Mouse (Mus musculus): ENCODE results near the gene Uevld.
"Not testable (repeated sequence)": the region's sequence is repeated elsewhere in the genome, so short reads cannot be mapped to it uniquely, and the experiment has no call there.

Gene Uevld

DNA sequence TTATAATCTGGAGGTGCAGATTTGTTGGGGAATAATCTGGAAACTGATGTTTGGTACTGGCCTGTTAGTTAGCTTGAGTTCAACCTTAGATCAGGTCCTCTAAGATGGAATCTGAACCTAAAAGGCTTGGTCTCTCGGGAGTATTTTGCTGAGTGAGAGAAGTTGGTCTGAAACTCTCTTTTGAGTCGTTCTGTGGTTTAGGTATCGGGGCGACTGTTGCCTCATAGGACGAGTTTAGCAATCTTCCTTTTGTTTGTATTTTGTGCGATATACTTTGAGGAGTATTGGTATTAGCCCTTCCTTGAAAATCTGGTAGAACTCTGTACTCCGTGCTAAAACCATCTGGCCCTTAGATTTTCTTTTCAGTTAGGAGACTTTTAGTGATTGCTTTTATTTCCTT, 5.7 kb upstream of the Uevld start:
- DNase-seq, result no peak

DNA sequence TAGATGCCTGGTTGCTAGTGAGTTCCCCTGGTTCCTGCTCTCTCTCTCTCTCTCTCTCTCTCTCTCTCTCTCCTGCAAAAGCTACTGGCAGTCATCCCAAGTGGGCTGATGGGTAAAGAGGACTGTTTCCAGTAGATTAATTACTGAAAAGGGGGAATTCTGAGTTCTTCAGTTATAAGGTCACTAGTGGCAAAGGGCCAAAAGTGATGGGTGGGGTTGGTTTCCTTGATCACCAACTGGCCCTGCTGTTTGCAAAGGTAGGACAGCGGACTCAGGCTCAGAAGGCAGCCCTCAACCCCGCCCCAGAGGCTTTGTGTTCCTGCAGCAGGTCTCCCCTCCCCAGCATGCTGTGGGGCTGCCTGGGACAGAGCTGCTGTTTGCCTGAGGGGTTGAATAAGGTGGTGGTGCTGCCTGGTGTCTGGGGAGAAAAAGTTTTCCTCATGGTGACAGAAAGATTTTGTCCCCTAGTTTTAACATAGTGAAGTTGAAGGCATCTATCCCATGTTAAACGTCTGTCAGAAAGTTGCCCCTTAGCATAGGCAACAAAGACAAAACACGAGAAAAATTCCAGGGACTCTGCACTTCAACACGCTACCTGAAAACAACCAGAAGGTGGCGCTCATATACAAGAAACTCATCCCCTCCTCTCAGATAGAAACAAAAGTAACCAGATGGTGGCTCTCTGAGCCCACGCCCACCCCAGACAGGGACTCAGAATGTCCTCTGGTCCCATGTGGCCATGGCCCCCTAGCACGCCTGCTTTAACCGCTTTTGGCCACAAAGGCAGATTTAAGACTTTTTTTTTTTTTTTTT, 4.7 kb upstream of the Uevld start:
- DNase-seq, result peak; percentile 60 to 74

DNA sequence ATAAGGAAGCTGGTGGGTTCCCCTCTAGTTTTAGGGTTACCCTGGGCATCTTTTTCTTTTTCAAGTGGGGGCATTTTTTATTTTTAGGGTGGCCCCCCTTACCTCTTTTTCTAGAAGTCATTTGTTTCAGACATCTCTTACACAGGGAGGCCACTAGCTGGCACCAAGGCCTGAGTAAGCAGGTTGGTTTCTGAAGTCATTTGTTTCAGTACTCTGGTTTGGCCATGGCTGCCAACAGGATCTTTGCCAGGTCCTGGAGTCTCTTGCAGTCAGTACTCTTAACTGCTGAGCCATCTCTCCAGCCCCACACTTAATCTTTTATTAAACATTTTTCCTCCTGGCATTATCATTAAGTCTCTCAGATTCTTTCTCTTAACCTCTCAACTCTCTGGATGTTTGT, 3.8 kb upstream of the Uevld start:
- no peak for DNase-seq

DNA sequence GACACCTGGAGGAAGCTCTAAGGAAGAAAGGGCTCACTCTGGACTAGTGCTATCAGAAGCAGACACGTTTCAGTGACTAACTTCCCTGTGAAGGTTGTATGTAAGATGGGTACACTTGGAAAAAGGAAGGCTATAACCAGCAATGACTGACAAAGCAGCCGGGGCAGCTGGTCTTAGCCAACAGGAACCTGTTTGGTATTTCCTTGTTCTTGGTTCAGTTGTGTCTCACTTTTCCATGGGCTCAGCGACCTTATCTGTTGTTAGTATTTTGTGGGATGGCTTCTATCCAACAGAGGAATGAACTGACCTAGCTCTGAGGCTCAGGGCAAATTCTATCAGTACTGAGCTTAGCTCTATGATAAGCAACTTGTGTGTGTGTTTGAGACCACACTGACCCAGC, 2.7 kb upstream of the Uevld start:
- no peak for DNase-seq

DNA sequence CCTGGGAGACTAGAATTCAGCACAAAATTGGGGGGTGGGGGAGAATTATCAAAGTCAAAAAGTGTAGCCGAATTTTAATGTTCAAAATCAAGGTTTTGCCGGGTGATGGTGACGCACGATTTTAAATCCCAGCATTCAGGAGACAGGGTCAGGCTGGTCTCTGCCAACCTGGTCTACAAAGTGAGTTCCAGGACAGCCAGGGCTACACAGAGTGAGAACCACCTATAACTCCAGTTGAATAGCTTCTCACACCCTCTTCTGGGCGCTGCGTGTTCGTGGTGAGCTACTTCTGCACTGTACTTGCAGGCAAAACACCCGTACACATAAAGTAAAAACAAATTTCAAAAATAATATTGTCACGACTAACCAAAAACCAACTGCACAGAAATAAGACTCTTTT, 526 bp upstream of the Uevld start:
- DNase-seq, result peak in 1 of 2 experiments; percentile 7

DNA sequence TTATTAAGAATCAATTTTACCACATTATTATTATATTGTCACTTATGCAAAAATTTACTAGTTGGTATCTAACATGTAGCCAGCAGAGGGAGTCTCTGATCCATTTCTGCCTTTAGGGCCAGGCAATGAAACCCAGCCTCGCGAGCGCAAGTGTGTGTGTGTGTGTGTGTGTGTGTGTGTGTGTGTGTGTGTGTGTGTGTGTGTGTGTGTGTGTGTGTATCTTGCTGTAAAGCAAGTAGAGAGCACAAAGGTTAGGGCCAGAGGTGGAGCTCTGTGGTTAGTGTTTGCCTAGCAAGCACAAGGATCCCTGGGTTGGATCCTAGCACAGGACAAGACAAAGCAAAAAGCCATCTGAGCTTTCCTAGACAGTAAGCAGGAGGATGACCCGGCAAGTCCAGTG, 22.5 kb downstream of the Uevld start:
- DNase-seq, result no peak

DNA sequence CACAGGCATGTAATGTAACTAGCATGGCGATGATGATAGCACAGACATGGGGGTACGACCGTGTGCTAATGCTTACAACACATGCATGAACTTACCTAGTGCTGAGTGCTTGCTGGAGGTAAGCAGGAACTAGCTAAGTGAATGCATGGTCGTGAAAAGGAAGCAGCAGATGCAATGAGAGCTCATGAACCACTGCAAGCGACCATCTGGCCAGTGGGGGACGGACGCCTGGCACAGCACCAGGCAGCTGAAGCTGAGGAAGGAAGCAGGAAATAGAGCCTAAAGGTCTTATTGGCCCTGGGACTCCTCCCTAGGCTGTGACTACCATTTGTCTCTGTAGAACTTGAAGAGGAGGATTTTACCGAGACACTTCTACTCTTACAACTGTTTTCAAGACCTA, 23.5 kb downstream of the Uevld start:
- DNase-seq, result no peak

DNA sequence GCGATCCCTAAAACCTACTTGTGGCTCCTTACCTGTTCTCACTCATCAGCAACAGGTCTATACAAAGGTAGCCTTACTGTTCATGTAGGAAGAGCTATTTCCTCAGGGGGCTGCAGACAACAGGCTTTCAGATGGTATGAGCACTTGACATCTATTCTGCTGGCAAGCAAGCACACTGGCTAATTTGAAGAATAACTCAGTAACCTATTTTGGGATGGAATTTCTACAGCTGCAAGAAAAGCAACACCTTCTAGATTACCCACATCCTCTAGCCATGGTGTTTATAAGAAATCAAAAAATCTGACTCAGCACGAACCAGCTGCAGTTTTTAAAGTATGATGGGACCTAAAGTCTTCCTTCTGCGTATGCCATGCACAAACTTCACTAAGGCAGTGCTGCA, 27.0 kb downstream of the Uevld start:
- DNase-seq, result no peak

DNA sequence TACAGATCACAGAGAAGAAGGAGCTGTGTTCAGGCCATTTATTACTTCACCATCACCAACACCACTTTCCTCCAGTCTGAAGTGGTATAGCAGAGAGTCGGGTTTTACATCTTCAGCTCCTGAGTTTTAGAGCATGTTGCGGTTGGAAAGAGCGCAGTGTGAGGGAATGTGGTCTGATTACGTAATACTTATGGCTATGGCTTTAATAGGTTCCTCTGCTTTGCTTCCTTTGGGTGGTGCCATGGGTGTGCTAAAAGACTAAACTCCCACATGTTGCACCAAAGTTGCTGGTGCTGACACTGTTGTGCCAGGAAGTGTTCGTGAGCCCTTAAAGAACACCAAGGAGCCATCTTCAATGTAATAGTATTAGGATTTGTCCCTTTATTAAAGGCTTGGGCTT, 30.0 kb downstream of the Uevld start:
- no peak for DNase-seq

DNA sequence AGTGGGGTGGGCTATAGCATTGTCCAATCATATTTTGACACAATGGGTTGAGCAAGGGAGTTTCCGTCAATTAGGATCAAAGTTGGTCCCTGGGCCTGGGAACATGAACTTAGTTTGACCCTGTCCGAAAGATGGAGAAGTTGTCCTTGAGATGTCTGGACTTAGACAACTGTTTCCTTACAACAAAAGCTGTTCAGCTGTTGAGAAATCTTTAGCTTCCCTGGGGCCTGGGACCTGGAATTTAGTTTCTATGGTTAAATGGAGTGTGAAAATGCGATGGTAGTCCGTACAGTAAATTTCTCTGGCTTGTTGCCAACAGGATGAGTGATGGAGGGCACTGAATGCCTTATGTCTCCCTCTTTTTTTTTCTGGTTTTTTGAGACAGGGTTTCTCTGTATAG, 36.3 kb downstream of the Uevld start:
- no peak for DNase-seq

DNA sequence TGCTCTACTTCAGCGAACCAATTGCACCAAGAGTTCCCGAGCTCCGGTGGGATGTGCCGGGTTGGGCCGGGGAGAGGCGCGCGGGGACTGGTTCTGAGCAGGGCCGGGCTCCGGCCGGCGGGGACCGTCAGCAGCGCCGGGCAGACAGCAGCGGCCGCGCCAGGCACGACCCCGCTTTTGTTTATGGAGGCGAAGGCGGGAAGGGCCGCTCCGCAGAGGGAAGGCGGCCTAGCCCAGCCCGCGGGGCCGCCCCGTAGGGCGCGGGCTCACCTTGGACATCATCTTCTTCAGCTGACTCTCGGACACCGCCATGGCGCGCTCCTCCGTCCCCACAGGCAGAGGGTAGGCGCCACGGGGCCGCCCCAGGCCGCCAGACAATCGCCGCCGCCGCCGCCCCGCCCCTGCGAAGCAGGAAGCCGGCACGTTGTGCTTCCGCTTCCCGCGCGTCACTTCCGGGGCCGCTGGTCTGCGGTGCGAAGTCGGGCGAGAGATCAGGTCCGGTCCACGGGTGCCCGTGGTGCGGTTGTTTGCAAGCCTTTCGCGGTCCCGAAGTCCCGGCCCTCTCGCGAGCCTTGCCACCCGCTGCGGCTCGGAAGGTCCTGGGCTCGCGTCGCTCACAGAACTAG, 38.7 kb downstream of the Uevld start, which contains the start of gene Tsg101:
Gene Tsg101, minus strand, starts transcription at position 419 of the 626 bp plus-strand sequence.
- DNase-seq, result peak; percentile 91 to 93

DNA sequence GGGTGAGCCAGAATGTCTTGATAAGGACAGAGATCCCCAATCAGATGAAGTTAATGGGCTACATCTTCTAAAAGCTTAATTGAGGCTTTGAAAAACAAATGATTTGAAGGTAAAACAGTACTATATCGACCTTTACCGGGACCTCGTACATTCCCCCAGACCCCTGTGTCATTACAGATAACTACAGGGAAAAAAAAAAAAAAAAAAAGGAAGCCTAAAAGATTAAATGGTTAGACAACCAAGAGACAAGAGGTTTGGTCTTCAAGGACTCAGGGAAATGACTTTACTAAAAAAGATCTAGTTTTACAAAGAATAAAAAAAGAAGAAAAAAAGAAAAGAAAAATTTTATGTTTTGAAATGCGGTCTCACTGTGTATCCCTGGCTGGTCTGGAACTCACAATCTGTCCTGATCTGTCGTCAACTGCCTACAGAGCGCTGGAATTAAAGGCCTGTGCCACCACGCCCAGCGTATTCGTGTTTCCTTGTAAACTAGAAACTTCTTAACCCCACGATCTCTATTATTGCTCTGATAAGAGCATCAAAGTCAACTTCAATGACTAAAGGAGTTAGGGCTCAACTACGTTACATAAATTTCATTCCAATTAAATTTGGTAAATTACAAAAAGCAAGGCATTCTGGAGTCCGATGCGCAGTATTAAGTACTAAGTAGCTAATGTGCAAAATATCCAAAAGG, 39.5 kb downstream of the Uevld start:
- no peak for DNase-seq

DNA sequence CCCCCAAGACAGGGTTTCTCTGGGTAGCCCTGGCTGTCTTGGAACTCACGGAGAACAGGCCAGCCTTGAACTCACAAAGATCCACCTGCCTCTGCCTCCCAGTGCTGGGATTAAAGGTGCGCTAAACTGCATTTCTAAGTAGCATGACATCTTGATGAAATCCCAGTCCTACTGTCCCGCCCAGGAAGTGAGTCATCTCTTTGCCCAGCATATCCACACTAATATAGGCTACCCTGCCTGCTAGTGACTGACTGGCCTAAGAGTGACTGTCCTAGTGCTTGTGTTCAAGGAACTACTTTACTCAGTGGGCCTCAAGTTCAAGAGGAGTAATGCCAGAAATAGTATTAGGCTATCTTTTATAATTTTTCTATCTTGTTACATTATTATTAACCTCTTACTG, 42.0 kb downstream of the Uevld start:
- DNase-seq, result no peak

DNA sequence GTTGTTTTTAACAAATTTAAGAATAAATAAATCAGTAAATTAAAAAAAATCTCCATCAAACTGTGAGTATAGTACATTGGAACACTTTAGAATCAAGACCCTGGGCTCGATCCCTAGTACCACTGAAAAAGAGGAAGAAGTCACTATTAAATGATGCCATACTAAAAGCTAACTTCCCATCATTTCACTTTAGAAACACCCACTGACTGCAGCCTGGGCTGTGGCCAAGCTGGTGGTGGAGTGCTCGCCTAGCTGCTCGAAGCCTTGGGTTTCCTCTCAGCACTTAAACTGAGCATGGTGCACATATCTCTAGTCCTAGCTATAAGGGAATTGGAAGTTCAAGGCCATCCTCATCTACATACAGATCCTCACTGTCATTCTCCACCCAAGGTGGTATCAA, 47.1 kb downstream of the Uevld start:
- DNase-seq, result no peak

DNA sequence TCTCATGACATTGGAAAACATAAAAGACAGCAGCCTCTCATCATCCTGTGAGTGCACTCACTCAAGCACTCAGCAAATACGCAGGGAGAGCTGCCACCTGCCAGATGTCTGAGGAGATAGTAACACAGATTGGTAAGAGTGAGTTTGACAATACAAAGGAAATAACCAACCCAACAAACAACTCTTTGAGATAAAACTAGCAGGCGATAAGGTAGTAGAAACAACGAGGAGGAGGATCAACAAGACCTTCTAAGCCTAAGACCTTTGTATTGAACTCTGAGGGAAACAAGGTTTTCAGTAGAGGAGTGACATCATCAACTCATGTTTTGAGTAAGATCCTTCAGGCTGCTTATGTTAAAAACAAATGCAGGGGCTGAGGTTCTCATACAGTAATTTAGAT, 59.0 kb downstream of the Uevld start:
- no peak for DNase-seq

DNA sequence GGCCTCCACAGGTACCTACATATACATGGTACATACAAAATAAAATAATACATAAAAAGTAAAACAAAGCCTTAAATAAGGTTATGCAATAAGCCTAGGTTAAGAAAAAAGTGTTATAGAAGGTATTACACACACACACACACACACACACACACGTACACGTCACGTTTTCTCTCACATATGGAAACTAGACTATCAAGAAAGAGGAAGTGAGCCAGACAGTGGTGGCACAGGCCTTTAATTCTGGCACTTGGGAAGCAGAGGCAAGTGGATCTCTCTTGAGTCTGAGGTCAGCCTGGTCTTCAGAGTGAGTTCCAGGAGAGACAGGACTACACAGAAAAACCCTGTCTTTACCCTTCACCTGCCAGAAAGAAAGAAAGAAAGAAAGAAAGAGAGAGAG, 62.8 kb downstream of the Uevld start:
- no peak for DNase-seq

DNA sequence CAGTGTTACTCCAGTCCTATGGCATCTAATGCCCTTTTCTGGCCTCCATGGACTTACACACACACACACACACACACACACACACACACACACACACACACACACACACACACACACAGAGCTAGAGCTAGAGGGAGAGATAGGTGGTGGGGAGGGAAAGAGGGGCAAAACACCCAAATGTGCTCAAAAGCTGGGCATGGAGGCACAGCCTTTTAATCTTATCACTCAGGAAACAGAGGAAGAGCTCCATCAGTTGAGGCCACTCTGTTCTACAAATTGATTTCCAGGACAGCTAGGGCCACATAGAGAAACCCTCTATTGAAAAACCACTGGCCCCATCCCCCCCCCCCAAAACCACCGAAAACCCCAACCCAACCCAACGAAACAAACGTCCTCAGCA, 75.0 kb downstream of the Uevld start:
- no peak for DNase-seq

DNA sequence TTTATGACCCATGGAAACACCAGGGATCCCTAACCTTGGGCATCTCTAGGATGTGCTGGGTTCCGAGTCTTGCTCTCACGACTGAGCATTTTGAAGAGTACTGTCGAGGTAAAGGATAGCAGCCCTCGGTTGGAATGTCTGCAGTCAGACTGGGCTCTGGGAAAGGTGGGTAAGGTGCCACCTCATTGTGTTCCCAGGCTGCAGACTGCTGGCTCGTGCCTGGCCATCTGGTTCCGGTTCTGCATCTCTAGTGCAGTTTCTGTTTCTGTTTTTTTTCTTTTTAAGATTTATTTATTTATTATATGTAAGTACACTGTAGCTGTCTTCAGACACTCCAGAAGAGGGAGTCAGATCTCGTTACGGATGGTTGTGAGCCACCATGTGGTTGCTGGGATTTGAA, 76.4 kb downstream of the Uevld start:
- DNase-seq, result not testable (repeated sequence)

DNA sequence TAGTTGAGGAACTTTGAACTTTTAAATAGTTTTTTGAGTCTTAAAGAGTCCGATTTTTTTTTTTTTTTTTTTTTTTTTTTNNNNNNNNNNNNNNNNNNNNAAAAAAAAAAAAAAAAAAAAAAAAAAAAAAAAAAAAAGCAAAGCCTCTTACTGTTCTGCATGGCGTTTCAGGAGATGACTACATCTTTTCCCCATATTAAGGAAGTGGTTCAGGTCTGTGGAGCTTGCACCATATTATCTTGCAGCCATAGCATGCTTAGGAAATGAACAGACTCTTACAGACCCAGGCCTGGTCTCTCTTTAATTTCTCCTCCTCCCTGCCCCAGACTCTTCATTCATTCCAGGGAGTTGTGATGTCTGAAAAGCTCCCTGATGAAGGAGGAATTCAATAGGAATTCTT, 77.3 kb downstream of the Uevld start:
- DNase-seq, result no peak

DNA sequence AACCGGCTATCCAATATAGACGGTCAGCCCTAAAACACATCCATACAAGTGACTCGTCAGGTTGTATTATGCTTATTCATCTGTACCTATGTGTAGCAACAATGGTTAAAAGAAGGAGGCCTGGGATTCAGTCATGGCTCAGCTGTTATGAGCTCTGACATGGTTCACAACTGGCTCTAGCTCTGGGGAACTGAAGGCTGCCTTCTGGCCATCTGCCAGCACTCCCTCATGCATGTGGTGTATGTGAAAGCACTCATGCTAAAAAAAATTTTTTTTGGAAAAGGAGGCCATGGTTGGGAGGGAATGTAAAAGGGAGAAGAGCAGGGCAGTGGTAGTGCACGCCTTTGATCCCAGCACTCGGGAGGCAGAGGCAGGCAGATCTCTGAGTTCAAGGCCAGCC, 78.5 kb downstream of the Uevld start:
- DNase-seq, result no peak

DNA sequence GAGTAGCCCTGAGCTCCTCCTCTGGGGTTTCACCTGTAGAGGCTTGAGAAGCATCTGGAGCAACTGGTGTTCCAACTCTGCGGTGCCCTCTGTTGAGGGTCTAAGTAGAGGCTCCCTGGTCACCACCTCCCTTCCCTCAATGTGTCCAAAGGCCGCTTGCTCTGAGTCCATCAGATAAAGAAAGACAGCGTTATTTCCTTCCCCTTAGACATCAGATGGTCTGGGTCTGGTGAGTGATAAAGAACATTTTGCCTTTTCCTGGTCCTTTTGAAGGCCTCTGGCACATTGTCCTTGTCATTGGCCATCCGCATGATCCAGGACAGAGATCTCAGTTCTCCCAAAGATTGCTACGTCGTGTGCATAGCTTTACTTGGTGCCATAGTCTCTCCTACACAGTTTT, 81.1 kb downstream of the Uevld start:
- no peak for DNase-seq

DNA sequence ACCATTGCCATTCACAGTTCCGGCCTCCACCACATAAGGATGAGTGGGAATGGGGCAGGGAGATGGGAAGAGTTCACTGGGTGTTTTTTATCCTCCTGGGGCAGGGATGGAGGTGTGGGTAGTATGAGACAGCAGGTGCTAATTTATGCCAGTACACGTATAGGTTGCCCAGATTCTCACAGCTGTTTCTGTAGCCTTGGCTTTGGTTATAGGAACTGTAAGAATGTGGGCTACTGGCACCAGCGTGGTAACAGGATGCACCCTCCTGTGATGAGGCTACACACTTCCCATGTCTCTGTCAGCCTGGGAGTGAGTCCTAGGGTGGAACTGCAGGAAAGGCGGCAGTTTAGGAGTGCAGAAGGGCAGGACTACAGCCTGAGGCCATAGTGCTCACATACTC, 81.5 kb downstream of the Uevld start:
- no peak for DNase-seq
